Mouse (Mus musculus) midbrain, embryonic 10.5 days (tissue): Measurements from ENCODE around the gene Aqp5. TPM values are rescaled to one million over a fixed set of nuclear protein-coding genes. Genes with fewer than 3 reads are reported as not detected.
A peak's percentile ranks its signal among the peaks of the same experiment; 100 is the strongest.

Experiments
- DNase-seq: peaks from one replicate; pipeline ENCODE4 v3.0.0-alpha.2; 2017; ENCODE audit warnings: low spot score
- H3K27ac ChIP-seq: fragments of 300-500 bp; sonication (generic); replicated peaks from 2 replicates; pipeline ENCODE4 v1.5.1; 2016; ENCODE audit warnings: mild to moderate bottlenecking
- H3K27me3 ChIP-seq: fragments of 300-500 bp; sonication (generic); 2 replicates; pipeline ENCODE4 v1.6.1; 2016; ENCODE audit warnings: low read depth, mild to moderate bottlenecking; ENCODE audit not compliant: poor library complexity, severe bottlenecking
- H3K36me3 ChIP-seq: fragments of 300-500 bp; sonication (generic); 2 replicates; pipeline ENCODE4 v1.6.1; 2016; ENCODE audit warnings: mild to moderate bottlenecking, moderate library complexity
- H3K4me1 ChIP-seq: fragments of 300-500 bp; sonication (generic); 2 replicates; pipeline ENCODE4 v1.6.1; 2016
- H3K4me3 ChIP-seq: fragments of 300-500 bp; sonication (generic); 2 replicates; pipeline ENCODE4 v1.5.1; 2016; ENCODE audit warnings: mild to moderate bottlenecking, moderate library complexity
- H3K9me3 ChIP-seq: fragments of 300-500 bp; sonication (generic); replicated peaks from 2 replicates; pipeline ENCODE4 v1.6.1; 2016; ENCODE audit warnings: mild to moderate bottlenecking
- WGBS: fragments of 180-500 bp; shearing (Covaris S2); methylation state at CpG from one replicate; pipeline ENCODE4 v1.1.7; 2016; 5-methylcytosine and 5-hydroxymethylcytosine counted together
- polyA plus RNA-seq: library from polyadenylated mRNA; unstranded; fragments of >200 nt; fragmentation: Nextera tagmentation; extraction: Ambion mirVana; gene quantifications from 2 replicates; pipeline ENCODE4 v1.2.1, GENCODE M21; 2016

Gene Aqp5
- polyA plus RNA-seq, 1 experiment from 2014 or later, result not detected

DNA sequence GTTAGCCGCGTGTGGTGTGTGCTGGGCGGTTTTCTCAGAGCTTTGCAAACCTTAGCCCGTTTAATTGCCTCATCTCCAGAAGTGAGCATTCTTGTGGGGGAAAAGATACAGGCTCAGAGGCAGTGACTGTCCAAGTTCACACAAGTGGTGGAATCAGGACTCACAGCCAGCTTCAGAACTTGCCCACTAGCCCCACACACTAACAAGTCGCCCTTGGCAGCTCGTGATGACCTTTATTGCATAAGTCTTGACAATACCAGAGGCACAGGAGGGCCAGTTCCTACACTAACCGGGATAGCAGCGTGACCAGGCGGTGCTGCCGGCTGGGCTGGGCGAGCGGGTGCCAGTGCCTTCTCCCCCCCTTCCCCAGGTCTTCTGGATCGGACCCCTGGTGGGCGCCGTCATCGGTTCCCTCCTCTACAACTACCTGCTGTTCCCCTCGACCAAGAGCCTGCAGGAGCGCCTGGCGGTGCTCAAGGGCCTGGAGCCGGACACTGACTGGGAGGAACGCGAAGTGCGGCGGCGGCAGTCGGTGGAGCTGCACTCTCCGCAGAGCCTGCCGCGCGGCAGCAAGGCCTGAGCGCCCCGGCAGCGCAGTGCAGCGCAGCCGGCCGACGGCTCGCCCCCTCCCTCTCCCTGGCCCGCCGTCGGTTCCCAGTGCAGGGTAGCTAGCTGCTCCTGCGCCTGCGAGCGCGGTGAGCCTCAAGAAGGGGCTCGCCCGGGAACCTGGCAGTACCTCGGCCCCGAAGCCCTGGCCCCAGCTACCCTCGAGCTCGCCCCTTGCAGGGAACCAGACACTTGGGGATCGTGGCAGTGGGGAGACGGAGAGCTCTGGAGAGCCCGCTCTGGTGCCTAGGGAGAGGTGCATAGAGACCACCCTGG lies 6.9 kb upstream of the Aqp5 start:
- Histone ChIP-seq H3K36me3 (no peaks in the 10 kb centered on the region), H3K9me3 (no peaks in the 10 kb centered on the region), H3K27ac (peak overlapping the region; percentile 24), H3K4me3 (peak overlapping the region; percentile 49), H3K27me3 (peaks cover 100% of the 10 kb centered on the region), H3K4me1 (peaks cover 32% of the 10 kb centered on the region)
- peak; percentile 69 for DNase-seq
- WGBS, result 2% methylated on average over 53 of the region's 54 CpGs

DNA sequence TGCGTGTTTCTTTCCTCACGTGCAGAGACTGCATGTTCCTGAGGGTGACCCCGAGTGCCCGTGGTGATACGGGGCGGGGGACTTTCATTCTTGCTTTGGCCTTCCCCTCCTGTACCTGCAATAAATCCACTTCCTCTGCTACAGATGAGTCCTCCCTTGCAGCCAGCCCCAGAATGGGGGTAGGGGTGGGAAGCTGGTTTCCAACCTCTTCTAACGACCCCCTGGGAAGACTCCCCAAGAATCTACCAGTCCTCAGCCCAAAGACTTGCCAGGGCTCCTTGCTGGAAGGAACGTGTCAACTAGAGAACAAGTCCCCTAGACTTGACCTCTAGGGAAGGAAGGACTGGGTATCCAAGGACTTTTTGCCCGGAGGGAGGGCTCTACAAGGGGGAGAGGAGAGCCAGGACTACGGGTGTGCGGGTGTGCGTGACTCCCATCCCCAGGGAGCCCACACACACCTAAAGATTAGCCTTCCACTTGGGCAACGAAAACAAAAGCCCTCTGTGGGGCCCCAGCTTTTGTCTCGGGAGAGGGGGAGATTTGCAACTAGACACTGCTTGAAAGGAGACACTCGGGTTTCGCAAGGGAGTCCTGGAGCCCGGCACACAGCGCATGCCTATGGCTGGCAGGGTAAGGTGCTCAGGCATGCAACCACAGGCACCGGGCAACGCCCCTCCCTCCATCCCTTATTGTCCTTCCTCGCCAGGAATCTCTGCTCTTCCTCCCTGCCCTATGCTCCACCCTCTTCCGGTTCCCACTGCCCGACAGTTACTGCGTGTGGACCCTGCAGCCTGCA lies 6.0 kb upstream of the Aqp5 start:
- H3K27ac ChIP-seq, result peak overlapping the region; percentile 15; the same call in 1 of the 2 replicates
- peaks cover 34% of the 10 kb centered on the region for H3K4me1 ChIP-seq
- DNase-seq, result peak; percentile 58
- H3K36me3 ChIP-seq, result no peaks in the 10 kb centered on the region
- peak overlapping the region; percentile 49 for H3K4me3 ChIP-seq
- peaks cover 100% of the 10 kb centered on the region for H3K27me3 ChIP-seq
- WGBS, result under 1% methylated on average over 24 of the region's 24 CpGs
- no peaks in the 10 kb centered on the region for H3K9me3 ChIP-seq

DNA sequence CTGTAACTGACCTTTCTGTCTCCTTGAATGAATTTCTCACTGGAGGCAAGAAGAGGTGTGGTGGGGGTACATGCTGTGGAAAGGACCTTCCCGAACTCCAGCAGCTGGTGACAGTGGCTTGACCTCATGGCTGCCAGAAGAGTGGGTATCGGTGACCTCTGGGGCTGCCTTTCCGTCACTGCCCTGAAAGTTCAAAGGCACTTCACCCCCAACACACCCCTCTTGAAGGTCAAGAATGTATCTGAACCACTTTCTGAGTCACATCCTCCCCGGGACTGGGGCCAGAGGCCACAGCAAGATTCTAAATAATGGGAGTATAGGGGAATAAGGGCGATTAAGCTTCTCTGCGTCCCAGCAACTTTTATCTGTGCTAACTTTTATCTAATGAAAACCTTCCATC lies 4.8 kb upstream of the Aqp5 start:
- Histone ChIP-seq H3K4me1 (peaks cover 41% of the 10 kb centered on the region), H3K4me3 (no peak overlapping the region), H3K27ac (no peak overlapping the region), H3K9me3 (no peaks in the 10 kb centered on the region), H3K27me3 (peaks cover 100% of the 10 kb centered on the region), H3K36me3 (no peaks in the 10 kb centered on the region)
- no peak for DNase-seq
- WGBS, result 71% methylated on average over 6 of the region's 6 CpGs

DNA sequence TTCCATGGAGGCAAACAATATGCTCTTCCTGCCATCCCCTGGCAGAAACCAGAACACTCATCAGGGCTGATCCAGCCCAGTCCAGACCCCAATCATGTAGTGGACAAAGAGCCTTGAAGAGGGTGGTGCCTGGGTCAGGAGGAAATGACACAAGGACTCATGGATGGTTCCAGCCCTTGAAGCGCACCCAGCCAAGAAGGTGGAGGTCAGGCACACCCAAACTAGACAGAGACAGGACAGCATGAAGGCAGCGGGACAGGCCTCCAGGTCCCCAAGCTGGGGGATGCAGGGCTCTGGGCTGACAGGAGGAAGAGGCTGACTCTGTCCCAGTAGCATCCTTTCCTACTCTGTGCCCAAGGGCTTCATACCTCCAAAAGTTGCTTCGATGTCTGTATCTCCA lies 4.1 kb upstream of the Aqp5 start:
- Histone ChIP-seq H3K27ac (no peak overlapping the region), H3K9me3 (no peaks in the 10 kb centered on the region), H3K4me1 (peaks cover 46% of the 10 kb centered on the region), H3K36me3 (no peaks in the 10 kb centered on the region), H3K27me3 (peaks cover 100% of the 10 kb centered on the region), H3K4me3 (no peak overlapping the region)
- DNase-seq, result no peak
- 94% methylated on average over 3 of the region's 3 CpGs for WGBS

DNA sequence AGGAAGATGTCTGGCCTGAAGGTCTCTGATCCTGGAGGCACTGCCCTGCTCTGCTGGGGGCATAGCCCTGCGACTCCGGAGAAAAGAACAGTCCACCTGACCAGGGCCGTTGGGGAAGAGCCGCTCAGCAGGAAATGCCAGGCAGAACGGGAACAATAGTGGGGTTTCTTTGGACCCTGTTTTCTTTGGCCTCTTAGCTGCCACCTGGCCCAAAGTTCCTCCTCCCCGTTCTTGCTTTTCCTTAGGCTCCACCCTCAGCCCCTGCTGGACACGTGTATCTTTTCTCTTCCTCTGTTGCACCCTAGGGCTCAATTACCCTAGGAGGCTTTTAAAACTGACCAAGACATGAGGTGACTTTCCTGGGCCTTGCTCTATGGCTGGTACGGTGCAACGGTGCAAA lies 1.3 kb upstream of the Aqp5 start:
- no peaks in the 10 kb centered on the region for H3K36me3 ChIP-seq
- 2% methylated on average over 9 of the region's 9 CpGs for WGBS
- DNase-seq, result no peak
- peaks cover 33% of the 10 kb centered on the region for H3K4me1 ChIP-seq
- H3K4me3 ChIP-seq, result no peak overlapping the region
- no peak overlapping the region for H3K27ac ChIP-seq
- no peaks in the 10 kb centered on the region for H3K9me3 ChIP-seq
- H3K27me3 ChIP-seq, result peaks cover 100% of the 10 kb centered on the region

DNA sequence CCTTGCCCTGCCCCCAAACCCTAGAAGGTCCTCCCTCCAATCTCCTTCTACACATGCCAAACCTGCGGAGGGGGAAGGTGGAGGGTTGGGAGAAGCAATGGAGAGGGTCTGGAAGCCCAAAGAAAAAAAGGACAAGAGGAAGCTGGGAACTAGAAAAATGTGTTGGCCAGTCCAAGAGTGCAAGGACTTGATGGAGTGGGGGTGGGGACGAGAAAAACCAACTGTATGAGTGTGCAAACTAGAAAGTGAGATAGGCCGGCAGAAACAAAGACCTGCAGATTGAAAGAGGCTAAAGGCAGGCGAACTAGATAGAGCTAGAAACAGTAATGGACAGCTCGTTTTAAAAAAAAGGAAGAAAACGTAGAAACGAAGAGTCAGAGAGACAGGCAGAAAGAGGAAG lies 878 bp upstream of the Aqp5 start:
- DNase-seq, result no peak
- peaks cover 28% of the 10 kb centered on the region for H3K4me1 ChIP-seq
- WGBS, result 24% methylated on average over 7 of the region's 7 CpGs
- H3K9me3 ChIP-seq, result no peaks in the 10 kb centered on the region
- no peaks in the 10 kb centered on the region for H3K36me3 ChIP-seq
- H3K27ac ChIP-seq, result no peak overlapping the region
- H3K27me3 ChIP-seq, result peaks cover 100% of the 10 kb centered on the region
- H3K4me3 ChIP-seq, result no peak overlapping the region

DNA sequence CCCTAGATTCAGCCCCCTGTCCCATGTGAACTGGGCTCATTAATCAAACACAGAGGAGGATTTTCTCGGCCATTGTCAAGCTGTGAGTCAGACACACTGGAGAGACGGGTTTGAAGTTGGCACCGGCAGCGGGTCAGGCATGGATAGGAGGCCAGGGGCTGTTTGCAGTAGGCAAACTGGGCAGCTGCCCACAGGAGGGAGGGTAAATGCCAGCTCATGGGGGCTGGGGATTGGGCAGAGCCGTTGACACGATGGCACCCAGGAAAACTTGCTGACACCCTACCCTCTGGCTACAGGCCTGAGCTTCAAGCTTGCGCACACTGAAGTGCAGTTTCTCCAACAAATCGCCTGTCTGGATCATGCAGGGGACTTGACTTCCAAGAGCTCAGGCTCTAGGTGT lies 1.6 kb downstream of the Aqp5 start:
- no peaks in the 10 kb centered on the region for H3K36me3 ChIP-seq
- 77% methylated on average over 8 of the region's 8 CpGs for WGBS
- H3K27ac ChIP-seq, result no peak overlapping the region
- no peaks in the 10 kb centered on the region for H3K9me3 ChIP-seq
- DNase-seq, result no peak
- peaks cover 95% of the 10 kb centered on the region for H3K27me3 ChIP-seq
- H3K4me3 ChIP-seq, result no peak overlapping the region
- H3K4me1 ChIP-seq, result peaks cover 35% of the 10 kb centered on the region

DNA sequence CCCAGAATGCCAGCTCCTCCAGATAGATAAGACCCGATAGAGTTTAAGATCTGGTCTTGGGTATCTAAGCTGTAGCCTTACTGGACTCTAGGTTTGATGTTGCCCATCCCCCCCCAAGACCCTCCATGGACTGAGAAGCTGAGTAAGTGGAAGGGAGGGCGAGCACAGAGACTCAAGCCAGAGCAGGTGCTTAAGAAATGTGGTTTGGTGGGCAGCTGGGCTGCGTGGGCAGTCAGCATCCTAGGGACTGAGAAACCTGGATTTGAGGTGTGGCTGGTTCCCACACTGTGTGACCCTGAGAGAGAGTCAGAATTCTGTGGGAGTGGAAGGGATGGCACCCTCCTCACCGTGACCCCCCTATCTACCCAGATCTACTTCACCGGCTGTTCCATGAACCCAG lies 2.3 kb downstream of the Aqp5 start:
- WGBS, result 83% methylated on average over 5 of the region's 5 CpGs
- no peaks in the 10 kb centered on the region for H3K36me3 ChIP-seq
- DNase-seq, result no peak

DNA sequence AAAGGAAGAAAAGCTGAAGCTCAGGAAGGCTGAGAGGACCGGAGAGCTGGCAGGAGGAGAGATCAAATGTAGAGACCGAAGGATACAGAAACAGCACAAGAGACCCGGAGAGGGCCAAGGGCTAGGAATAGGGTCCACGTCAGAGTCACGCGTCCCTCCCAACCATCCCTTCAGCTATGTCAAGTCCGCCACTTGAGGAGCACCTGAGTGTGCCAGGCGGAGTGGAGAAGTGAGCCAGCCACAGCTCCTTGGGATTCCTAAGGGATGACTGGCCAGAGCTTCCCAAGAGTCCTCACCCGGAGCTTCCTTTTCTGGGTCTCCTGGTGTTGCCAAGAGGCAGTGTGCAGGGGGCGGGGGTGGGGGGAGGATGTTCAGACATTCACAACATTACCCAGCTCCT lies 4.4 kb downstream of the Aqp5 start:
- WGBS, result 87% methylated on average over 10 of the region's 10 CpGs
- DNase-seq, result no peak
- Histone ChIP-seq H3K9me3 (no peaks in the 10 kb centered on the region), H3K27me3 (peaks cover 89% of the 10 kb centered on the region), H3K36me3 (no peaks in the 10 kb centered on the region), H3K4me3 (no peak overlapping the region), H3K27ac (no peak overlapping the region), H3K4me1 (peaks cover 46% of the 10 kb centered on the region)

More for the DNA sequence above, 2.3 kb downstream of the Aqp5 start:
- Histone ChIP-seq H3K9me3 (no peaks in the 10 kb centered on the region), H3K4me1 (peaks cover 42% of the 10 kb centered on the region), H3K27ac (no peak overlapping the region), H3K27me3 (peaks cover 95% of the 10 kb centered on the region), H3K4me3 (no peak overlapping the region)

DNA sequence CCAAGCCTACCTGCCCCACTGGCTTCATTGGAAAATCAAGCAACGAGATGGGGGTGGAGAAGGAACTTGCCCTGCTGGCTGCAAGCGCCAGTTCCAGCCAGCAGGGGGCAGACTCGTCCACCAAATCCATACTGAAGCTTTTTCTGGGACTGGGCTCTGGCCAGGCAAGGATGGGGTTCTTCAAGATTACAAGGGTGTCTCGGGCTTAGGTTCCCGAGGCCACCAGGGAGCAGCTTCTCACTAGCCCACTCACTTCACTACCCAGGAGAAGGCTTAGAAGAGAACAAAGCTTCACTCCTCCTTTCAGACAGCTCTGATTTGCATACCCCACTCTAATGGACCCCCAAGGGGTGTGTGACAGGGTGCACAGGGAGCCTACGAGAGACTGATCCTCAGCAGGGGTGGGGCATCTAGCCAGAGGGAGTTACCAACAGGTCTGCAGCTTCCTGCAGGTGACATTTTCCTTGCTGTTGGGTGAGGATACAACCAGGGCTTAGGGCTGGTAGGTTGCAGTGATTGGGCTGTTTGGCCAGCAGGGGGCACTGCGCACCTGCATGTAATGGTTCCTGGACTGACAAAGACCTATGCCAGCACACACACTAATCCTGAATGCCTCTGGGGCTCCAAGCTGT lies 5.6 kb downstream of the Aqp5 start:
- Histone ChIP-seq H3K36me3 (no peaks in the 10 kb centered on the region), H3K4me1 (peaks cover 48% of the 10 kb centered on the region), H3K9me3 (no peaks in the 10 kb centered on the region), H3K27ac (peak overlapping the region; percentile 65), H3K27me3 (peaks cover 89% of the 10 kb centered on the region), H3K4me3 (no peak overlapping the region)
- WGBS, result 3% methylated on average over 7 of the region's 7 CpGs
- peak; percentile 88 for DNase-seq

DNA sequence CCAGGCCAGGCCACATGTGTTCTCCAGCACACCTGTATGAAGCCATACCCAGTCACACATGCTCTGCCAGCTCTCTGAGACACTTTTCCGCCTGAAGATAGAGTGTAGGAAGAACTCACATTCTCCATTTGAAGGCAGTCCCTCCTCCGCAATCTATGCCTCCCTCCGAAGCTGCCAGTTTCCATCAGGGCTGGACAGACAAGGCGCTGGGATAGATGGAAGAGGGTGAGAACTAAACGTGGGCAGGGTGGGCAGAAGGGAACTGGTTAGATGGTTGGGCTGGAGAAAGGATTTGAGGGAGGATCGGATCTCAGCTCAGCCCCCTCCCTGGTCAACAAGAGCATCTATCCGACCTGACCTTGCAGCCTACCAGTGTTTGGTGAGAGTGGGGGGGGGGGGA lies 6.3 kb downstream of the Aqp5 start:
- Histone ChIP-seq H3K9me3 (no peaks in the 10 kb centered on the region), H3K27me3 (peaks cover 89% of the 10 kb centered on the region), H3K4me1 (peaks cover 54% of the 10 kb centered on the region), H3K36me3 (no peaks in the 10 kb centered on the region), H3K27ac (peak overlapping the region; percentile 43; the same call in 1 of the 2 replicates), H3K4me3 (no peak overlapping the region)
- no peak for DNase-seq
- 58% methylated on average over 7 of the region's 7 CpGs for WGBS

DNA sequence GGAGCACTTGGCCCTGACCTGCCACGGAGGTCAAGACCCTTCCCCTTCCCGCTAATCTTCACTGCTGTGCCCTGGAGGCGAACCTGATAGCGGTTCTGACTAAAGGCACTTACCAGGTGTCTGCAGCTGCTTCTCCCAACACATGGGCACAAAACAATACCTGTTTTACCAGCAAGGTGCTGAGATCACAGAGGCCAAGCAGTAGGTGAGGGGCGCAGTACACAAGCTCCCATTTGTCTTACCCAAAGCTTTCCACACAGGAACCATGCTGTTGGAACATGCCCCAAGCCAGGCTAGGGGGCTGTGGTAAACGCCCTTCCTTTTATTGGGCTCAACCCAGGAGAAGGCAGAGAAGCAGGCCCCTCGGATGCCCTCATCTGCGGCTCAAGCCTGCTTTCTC lies 7.0 kb downstream of the Aqp5 start:
- H3K27me3 ChIP-seq, result peaks cover 87% of the 10 kb centered on the region
- no peak overlapping the region for H3K4me3 ChIP-seq
- no peaks in the 10 kb centered on the region for H3K36me3 ChIP-seq
- H3K9me3 ChIP-seq, result no peaks in the 10 kb centered on the region
- peaks cover 62% of the 10 kb centered on the region for H3K4me1 ChIP-seq
- no peak overlapping the region for H3K27ac ChIP-seq
- WGBS, result 56% methylated on average over 8 of the region's 8 CpGs
- no peak for DNase-seq
